Mouse (Mus musculus) testis, adult 2 months (tissue): ENCODE measurements around the gene Sag.

Experiments
- CTCF ChIP-seq: fragments of 200-500 bp; IDR thresholded peaks from 2 replicates; pipeline ENCODE4 v1.5.1; 2012; ENCODE audit warnings: low read depth, mild to moderate bottlenecking, inconsistent platforms, low read length, moderate library complexity; ENCODE audit not compliant: control insufficient read depth, insufficient read depth, insufficient replicate concordance
- POLR2A ChIP-seq: fragments of 200-500 bp; IDR thresholded peaks from 2 replicates; pipeline ENCODE4 v1.6.1; 2012; ENCODE audit warnings: low read depth, mild to moderate bottlenecking, inconsistent platforms, low read length, moderate library complexity; ENCODE audit not compliant: control insufficient read depth

GRCm38 (mm10) chr1:87825991-87826390 lies 22.5 kb downstream of the Sag start:
- TF ChIP-seq CTCF (no peak), POLR2A (no peak)
